12 mouse cellular contexts compared by ENCODE assay signal in genomic region chr5:113153508-113153830, GRCm38 (mm10).
A peak's percentile ranks its signal among the peaks of the same experiment; 100 is the strongest.
DNase-seq lines count a peak whose midpoint lies in the region; ATAC-seq lines count a peak whose summit lies in the region.
"Had no signal": no experiment of that assay in that cellular context is flagged by ENCODE, and none has a peak within 500 bp of the region (broad histone marks: within the 10 kb centered on the region; RNA-seq: fewer than 3 reads in every experiment).

No protein-coding gene starts in this region.

- 76% methylated on average over 5 of the region's 5 CpGs for WGBS in heart, embryonic 16.5 days
- WGBS in midbrain, embryonic 13.5 days = 83% methylated on average over 5 of the region's 5 CpGs
- 83% methylated on average over 5 of the region's 5 CpGs for WGBS in midbrain, embryonic 16.5 days
- WGBS in intestine, embryonic 15.5 days = 66% methylated on average over 5 of the region's 5 CpGs

- H3K4me3 ChIP-seq in heart, embryonic 16.5 days (ENCODE audit: low read length) = no peak overlapping the region
- H3K4me3 ChIP-seq in midbrain, embryonic 13.5 days (replicated peaks) = no peak overlapping the region
- no peak overlapping the region for H3K4me3 ChIP-seq in midbrain, embryonic 16.5 days (ENCODE audit: low read depth, low read length)
- no peak overlapping the region for H3K4me3 ChIP-seq in intestine, embryonic 15.5 days (replicated peaks)
- H3K4me3 ChIP-seq: erythroblast, embryonic 14.5 days; neural tube, embryonic 12.5 days had no signal

- no peak overlapping the region for H3K4me2 ChIP-seq in heart, embryonic 16.5 days (ENCODE audit: low read depth, low read length)
- H3K4me2 ChIP-seq in midbrain, embryonic 13.5 days (replicated peaks) = no peak overlapping the region
- H3K4me2 ChIP-seq in midbrain, embryonic 16.5 days (ENCODE audit: low read length) = no peak overlapping the region
- H3K4me2 ChIP-seq in intestine, embryonic 15.5 days (replicated peaks) = no peak overlapping the region; the same call in 1 of the 2 replicates
- H3K4me2 ChIP-seq: neural tube, embryonic 12.5 days had no signal

- H3K9me3 ChIP-seq in heart, embryonic 16.5 days (replicated peaks; ENCODE audit: control insufficient read depth, low read length) = no peaks in the 10 kb centered on the region
- H3K9me3 ChIP-seq in midbrain, embryonic 13.5 days = no peaks in the 10 kb centered on the region
- no peaks in the 10 kb centered on the region for H3K9me3 ChIP-seq in midbrain, embryonic 16.5 days (replicated peaks; ENCODE audit: control insufficient read depth, low read length, poor library complexity, severe bottlenecking)
- no peaks in the 10 kb centered on the region for H3K9me3 ChIP-seq in intestine, embryonic 15.5 days
- H3K9me3 ChIP-seq: neural tube, embryonic 12.5 days had no signal

- H3K27me3 ChIP-seq in heart, embryonic 16.5 days (ENCODE audit: control insufficient read depth, insufficient read depth, low read length) = no peaks in the 10 kb centered on the region
- no peaks in the 10 kb centered on the region for H3K27me3 ChIP-seq in midbrain, embryonic 13.5 days
- no peaks in the 10 kb centered on the region for H3K27me3 ChIP-seq in midbrain, embryonic 16.5 days (ENCODE audit: control insufficient read depth, insufficient read depth, low read depth, low read length)
- H3K27me3 ChIP-seq in intestine, embryonic 15.5 days (replicated peaks) = no peaks in the 10 kb centered on the region
- H3K27me3 ChIP-seq: neural tube, embryonic 12.5 days had no signal

- peak overlapping the region; percentile 75 for H3K27ac ChIP-seq in heart, embryonic 16.5 days (ENCODE audit: low read length)
- 0 out of 2 replicates have a peak overlapping the region, but pooled peaks have one; percentile 31 for H3K27ac ChIP-seq in midbrain, embryonic 13.5 days
- H3K27ac ChIP-seq in midbrain, embryonic 16.5 days (ENCODE audit: low read length) = no peak overlapping the region; the same call in 1 of the 2 replicates
- peak overlapping the region; percentile 73 for H3K27ac ChIP-seq in intestine, embryonic 15.5 days
- H3K27ac ChIP-seq: macrophage; neural tube, embryonic 12.5 days had no signal

- ATAC-seq in heart, embryonic 16.5 days (replicated peaks; ENCODE audit: extremely low read depth, insufficient read depth, low FRiP score) = no peak
- no peak for ATAC-seq in midbrain, embryonic 13.5 days
- ATAC-seq in midbrain, embryonic 16.5 days = no peak
- ATAC-seq in intestine, embryonic 15.5 days = no peak; the same call in 1 of the 2 replicates
- ATAC-seq in erythroid progenitor cell, adult 5-6 weeks (replicated peaks; ENCODE audit: low FRiP score, poor library complexity, severe bottlenecking) = no peak

- peak overlapping the region; percentile 53 for H3K9ac ChIP-seq in heart, embryonic 16.5 days (ENCODE audit: low read length)
- H3K9ac ChIP-seq in midbrain, embryonic 13.5 days (replicated peaks) = 0 out of 2 replicates have a peak overlapping the region, but pooled peaks have one; percentile 33
- H3K9ac ChIP-seq in midbrain, embryonic 16.5 days (ENCODE audit: low read depth, low read length) = no peak overlapping the region
- H3K9ac ChIP-seq in intestine, embryonic 15.5 days = peak overlapping the region; percentile 30
- H3K9ac ChIP-seq: neural tube, embryonic 12.5 days had no signal

- DNase-seq in heart, adult 18-20 months = no peak
- DNase-seq in c-Kit-positive CD71-positive TER-119-positive erythroid progenitor cells, embryonic 14.5 days (ENCODE audit: low spot score) = no peak
- DNase-seq: cerebellum, adult 9-10 months; thymus, postnatal 14 days had no signal

- H3K4me1 ChIP-seq in heart, embryonic 16.5 days (ENCODE audit: control insufficient read depth, insufficient read depth, low read length) = peaks cover 52% of the 10 kb centered on the region
- H3K4me1 ChIP-seq in midbrain, embryonic 13.5 days (replicated peaks) = peaks cover 33% of the 10 kb centered on the region
- peaks cover 26% of the 10 kb centered on the region for H3K4me1 ChIP-seq in midbrain, embryonic 16.5 days (ENCODE audit: control insufficient read depth, insufficient read depth, low read length)
- H3K4me1 ChIP-seq in intestine, embryonic 15.5 days (replicated peaks) = peaks cover 56% of the 10 kb centered on the region

- no peaks in the 10 kb centered on the region for H3K36me3 ChIP-seq in heart, embryonic 16.5 days (ENCODE audit: control insufficient read depth, insufficient read depth)
- no peaks in the 10 kb centered on the region for H3K36me3 ChIP-seq in midbrain, embryonic 13.5 days
- no peaks in the 10 kb centered on the region for H3K36me3 ChIP-seq in midbrain, embryonic 16.5 days (ENCODE audit: control insufficient read depth, insufficient read depth, low read length)
- no peaks in the 10 kb centered on the region for H3K36me3 ChIP-seq in intestine, embryonic 15.5 days
- H3K36me3 ChIP-seq: neural tube, embryonic 12.5 days had no signal
